Mouse (Mus musculus) hindbrain, embryonic 16.5 days (tissue): ENCODE data around the gene Thbd. TPM values are rescaled to one million over a fixed set of nuclear protein-coding genes. Genes with fewer than 3 reads are reported as not detected.

Source experiments
- polyA plus RNA-seq: library from polyadenylated mRNA; unstranded; fragments of >200 nt; fragmentation: Nextera tagmentation; extraction: Ambion mirVana; gene quantifications from 2 replicates; pipeline ENCODE4 v1.2.1, GENCODE M21; 2015

Thbd gene
- polyA plus RNA-seq, 1 experiment from 2014 or later: 11.6 TPM

Other genes starting within 250 kb of the Thbd start
- gene Sstr4, start 12.8 kb downstream of the Thbd start, polyA plus RNA-seq: 3.3 and 4.2 TPM in 2 replicates
- 7.0 and 8.9 TPM in 2 replicates for gene Cd93, start 35.4 kb upstream of the Thbd start, polyA plus RNA-seq